8 mouse cellular contexts compared by ENCODE assay signal in genomic region chr9:111117794-111118251, GRCm38 (mm10). TPM values are rescaled to one million over a fixed set of nuclear protein-coding genes. Genes with fewer than 3 reads are reported as not detected.
A peak's percentile ranks its signal among the peaks of the same experiment; 100 is the strongest.
DNase-seq lines count a peak whose midpoint lies in the region; ATAC-seq lines count a peak whose summit lies in the region.

No protein-coding gene starts in this region.

- peak overlapping the region; percentile 95 for H3K27ac ChIP-seq in hindbrain, embryonic 10.5 days

- H3K9me3 ChIP-seq in hindbrain, embryonic 10.5 days: no peaks in the 10 kb centered on the region

- peaks cover 23% of the 10 kb centered on the region for H3K4me1 ChIP-seq in hindbrain, embryonic 10.5 days (replicated peaks)

- H3K4me3 ChIP-seq in hindbrain, embryonic 10.5 days: peak overlapping the region; percentile 95

- WGBS in hindbrain, embryonic 10.5 days: under 1% methylated on average over 56 of the region's 56 CpGs

- H3K36me3 ChIP-seq in hindbrain, embryonic 10.5 days: peaks cover 16% of the 10 kb centered on the region

- DNase-seq in Muller cell, postnatal 12 days (ENCODE audit: inconsistent ontology term): peak; percentile 90
- DNase-seq in cerebellum, adult 8-10 months: peak; percentile 84
- DNase-seq in hindbrain, embryonic 10.5 days (ENCODE audit: low spot score): peak; percentile 86
- peak; percentile 66 to 74 for DNase-seq in layer of hippocampus, postnatal 25 days (ENCODE audit: extremely low spot score in 1 of 2, low spot score in 1 of 2)
- peak; percentile 90 for DNase-seq in lung, postnatal 25 days (ENCODE audit: low spot score)
- DNase-seq in retina, postnatal 1 day: peak; percentile 90
- DNase-seq in urinary bladder, adult 18-20 months (ENCODE audit: low spot score in 2 of 2): peak; percentile 79 to 87

- H3K27me3 ChIP-seq in hindbrain, embryonic 10.5 days (ENCODE audit: insufficient read depth, poor library complexity, severe bottlenecking): no peaks in the 10 kb centered on the region

- peak; percentile 89 for ATAC-seq in frontal cortex, adult (ENCODE audit: low TSS enrichment)

RNA-seq across cellular contexts. Expression of gene Lrrfip2, which starts 0.4 kb away (rescaled TPM):
- polyA plus RNA-seq in hindbrain, embryonic 10.5 days (2016; fragmentation: Nextera tagmentation; extraction: Ambion mirVana): 40.0 and 41.5 TPM in 2 replicates
- total RNA-seq in layer of hippocampus, postnatal 25 days (2021): 10 to 100 TPM; 29.7 to 37.0 TPM

Comparison
In these comparisons a context has a peak if more than half of its experiments do, and no peak if none do; other contexts are left out.
1. Peak in every context shown above with its lines: DNase-seq, ATAC-seq, H3K4me3 ChIP-seq and H3K27ac ChIP-seq.